Mouse (Mus musculus) heart, postnatal 0 days (tissue): ENCODE measurements at regions not wholly inside any gene's neighbourhood (a gene's known extent, or its start where the extent isn't known, plus 50 kb on each side); places are given as distances from the start of the nearest gene placed in this dataset.

Source experiments
- ATAC-seq: fragments of 200-750 bp; cut with Nextera tagmentation; 2 replicates; pipeline ENCODE4 v1.8.0; 2017; ENCODE audit warnings: low read depth, moderate number of reproducible peaks, moderate library complexity; ENCODE audit not compliant: insufficient read depth
- DNase-seq: peaks from one replicate; pipeline ENCODE4 v3.0.0-alpha.2; 2016; ENCODE audit warnings: low spot score
- H3K27ac ChIP-seq: fragments of 300-500 bp; sonication (generic); 2 replicates; pipeline ENCODE4 v1.5.1; 2014; ENCODE audit warnings: low read depth, mild to moderate bottlenecking
- H3K27me3 ChIP-seq: fragments of 300-500 bp; sonication (generic); 2 replicates; pipeline ENCODE4 v1.6.1; 2014; ENCODE audit warnings: low read length, mixed read lengths; ENCODE audit not compliant: control insufficient read depth, insufficient read depth
- H3K36me3 ChIP-seq: fragments of 300-500 bp; sonication (generic); replicated peaks from 2 replicates; pipeline ENCODE4 v1.6.1; 2014; ENCODE audit warnings: low read length, mixed read lengths; ENCODE audit not compliant: control insufficient read depth, insufficient read depth
- H3K4me1 ChIP-seq: fragments of 300-500 bp; sonication (generic); 2 replicates; pipeline ENCODE4 v1.6.1; 2014; ENCODE audit warnings: antibody characterized with exemption; ENCODE audit not compliant: control insufficient read depth, insufficient read depth
- H3K4me2 ChIP-seq: fragments of 300-500 bp; sonication (generic); 2 replicates; pipeline ENCODE4 v1.6.1; 2014; ENCODE audit warnings: low read depth, mild to moderate bottlenecking, low read length, moderate library complexity
- H3K4me3 ChIP-seq: fragments of 300-500 bp; sonication (generic); 2 replicates; pipeline ENCODE4 v1.5.1; 2014; ENCODE audit warnings: low read depth, low read length
- H3K9ac ChIP-seq: fragments of 300-500 bp; sonication (generic); replicated peaks from 2 replicates; pipeline ENCODE4 v1.6.1; 2014; ENCODE audit warnings: low read depth, low read length, mixed read lengths
- H3K9me3 ChIP-seq: fragments of 300-500 bp; sonication (generic); replicated peaks from 2 replicates; pipeline ENCODE4 v1.6.1; 2016; ENCODE audit warnings: low read length; ENCODE audit not compliant: control insufficient read depth
- CTCF ChIP-seq: IDR thresholded peaks from 2 replicates; pipeline ENCODE4 v1.5.1; 2016; ENCODE audit warnings: antibody characterized with exemption, control low read depth, low read depth
- EP300 ChIP-seq: IDR thresholded peaks from 2 replicates; pipeline ENCODE4 v1.6.1; 2016; ENCODE audit warnings: antibody characterized with exemption, low read depth
- WGBS: fragments of 180-500 bp; shearing (Covaris S2); extraction: QIAGEN DNeasy Blood & Tissue Kit; methylation state at CpG from one replicate; pipeline ENCODE4 v1.1.7; 2014; 5-methylcytosine and 5-hydroxymethylcytosine counted together

DNA sequence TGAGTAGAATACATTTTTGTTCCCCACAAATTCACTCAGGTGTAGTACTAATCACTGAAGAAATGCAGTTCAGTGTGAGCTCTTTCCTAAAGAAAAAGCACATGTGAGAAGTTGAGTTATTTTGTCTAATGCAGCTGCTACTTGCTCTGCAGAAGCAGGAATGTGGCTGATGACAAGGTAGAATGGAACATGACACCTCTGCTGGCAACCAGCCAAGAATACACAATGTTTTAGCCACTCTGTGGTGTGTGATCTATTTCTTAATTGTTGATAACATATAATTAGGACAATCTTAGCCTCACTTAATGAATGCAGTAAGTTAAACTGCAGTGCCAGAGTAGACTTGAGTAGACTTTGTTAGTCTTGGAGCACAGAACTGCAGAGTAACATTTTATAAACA, 53.0 kb upstream of the Mef2c start:
- Histone ChIP-seq H3K9me3 (no peaks in the 10 kb centered on the region), H3K27me3 (no peaks in the 10 kb centered on the region), H3K9ac (no peak overlapping the region), H3K4me3 (no peak overlapping the region), H3K4me1 (no peaks in the 10 kb centered on the region), H3K4me2 (no peak overlapping the region), H3K36me3 (no peaks in the 10 kb centered on the region), H3K27ac (no peak overlapping the region)
- TF ChIP-seq EP300: no peak
- no peak for TF ChIP-seq CTCF
- no peak for ATAC-seq
- DNase-seq: peak; percentile 39

DNA sequence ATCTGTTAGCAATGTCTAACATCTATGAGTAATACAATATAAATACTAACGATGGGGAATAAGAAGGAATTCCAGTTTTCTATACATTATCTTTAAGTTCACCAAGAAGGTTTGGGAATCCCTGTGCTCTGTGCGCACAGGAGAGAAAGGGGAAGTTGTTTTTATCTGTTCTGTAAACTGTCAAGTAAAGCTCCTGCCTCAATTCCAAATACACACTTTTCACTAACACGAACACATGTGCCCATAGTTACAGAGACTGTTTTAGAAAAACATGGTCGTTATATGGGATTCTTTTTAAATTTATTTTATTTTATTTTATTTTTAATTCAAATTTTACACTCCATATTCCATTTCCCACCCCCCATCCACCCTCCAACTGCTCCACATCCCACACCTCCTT, 50.8 kb upstream of the Mef2c start:
- no peak for ATAC-seq
- Histone ChIP-seq H3K4me2 (no peak overlapping the region), H3K9me3 (no peaks in the 10 kb centered on the region), H3K4me3 (no peak overlapping the region), H3K27ac (no peak overlapping the region), H3K9ac (no peak overlapping the region), H3K4me1 (no peaks in the 10 kb centered on the region), H3K27me3 (no peaks in the 10 kb centered on the region), H3K36me3 (no peaks in the 10 kb centered on the region)
- no peak for DNase-seq
- 76% methylated on average over 4 of the region's 4 CpGs for WGBS
- TF ChIP-seq EP300 (no peak), CTCF (no peak)
